Comparison of ENCODE assay signal across 16 mouse cellular contexts in the genomic region with DNA sequence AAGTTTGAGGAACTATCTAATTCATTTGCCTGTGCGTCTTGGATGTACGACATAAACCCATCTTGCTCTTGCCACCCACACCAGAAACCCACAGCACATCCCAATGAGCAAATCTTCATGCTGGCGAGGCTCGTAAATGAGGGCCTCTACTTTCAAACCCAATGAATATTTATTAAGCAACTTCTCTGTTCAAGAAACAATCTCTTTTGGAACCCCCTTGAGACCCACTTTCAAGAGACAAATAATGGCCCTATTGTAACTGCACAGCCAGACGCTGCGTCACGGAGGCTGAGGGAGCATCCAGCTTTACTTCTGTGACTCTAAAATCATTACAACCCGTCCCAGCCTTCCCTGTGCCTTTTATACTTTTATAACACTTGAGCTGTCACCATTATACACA. TPM values are rescaled to one million over a fixed set of nuclear protein-coding genes. Genes with fewer than 3 reads are reported as not detected.
DNase-seq lines count a peak whose midpoint lies in the region; ATAC-seq and TF ChIP-seq lines count a peak whose summit lies in the region.
"Had no signal": no experiment of that assay in that cellular context is flagged by ENCODE, and none has a peak within 500 bp of the region (broad histone marks: within the 10 kb centered on the region; RNA-seq: fewer than 3 reads in every experiment).

No protein-coding gene starts in this region.

- H3K9me3 ChIP-seq in forebrain, embryonic 15.5 days: no peaks in the 10 kb centered on the region
- H3K9me3 ChIP-seq: heart, embryonic 13.5 days; hindbrain, embryonic 15.5 days; limb, embryonic 13.5 days; liver, embryonic 15.5 days had no signal

- H3K27me3 ChIP-seq in forebrain, embryonic 15.5 days: no peaks in the 10 kb centered on the region
- H3K27me3 ChIP-seq: heart, embryonic 13.5 days; hindbrain, embryonic 15.5 days; limb, embryonic 13.5 days had no signal

- no peak for ATAC-seq in forebrain, embryonic 15.5 days (replicated peaks)
- ATAC-seq in activated CD4-positive, CD25-positive, alpha-beta regulatory T cell, adult 4 months: no peak

- no peaks in the 10 kb centered on the region for H3K36me3 ChIP-seq in forebrain, embryonic 15.5 days
- H3K36me3 ChIP-seq: heart, embryonic 13.5 days; hindbrain, embryonic 15.5 days; limb, embryonic 13.5 days; liver, embryonic 15.5 days had no signal

- DNase-seq in layer of hippocampus, adult 2 months (ENCODE audit: low spot score in 2 of 2): peak in 1 of 2 experiments; percentile 8
- no peak for DNase-seq in layer of hippocampus, postnatal 36 days
- peak; percentile 54 for DNase-seq in embryo, embryonic 10 days (ENCODE audit: low spot score)
- DNase-seq in mesoderm, embryonic 11.5 days (ENCODE audit: low read depth, low spot score): peak; percentile 73
- DNase-seq in lung, adult 18-20 months: no peak
- DNase-seq in kidney, postnatal 25 days: no peak
- DNase-seq: kidney, adult 18-20 months; right cerebral cortex, postnatal 14 days had no signal

- H3K4me2 ChIP-seq in forebrain, embryonic 15.5 days (replicated peaks): no peak overlapping the region
- H3K4me2 ChIP-seq: heart, embryonic 13.5 days; hindbrain, embryonic 15.5 days; limb, embryonic 13.5 days; liver, embryonic 15.5 days had no signal

- H3K4me1 ChIP-seq in forebrain, embryonic 15.5 days: peaks cover 18% of the 10 kb centered on the region
- H3K4me1 ChIP-seq: heart, embryonic 13.5 days; hindbrain, embryonic 15.5 days; limb, embryonic 13.5 days; liver, embryonic 15.5 days had no signal

- 1% methylated on average over 8 of the region's 8 CpGs for WGBS in forebrain, embryonic 15.5 days

- H3K9ac ChIP-seq in forebrain, embryonic 15.5 days (replicated peaks): no peak overlapping the region
- H3K9ac ChIP-seq: heart, embryonic 13.5 days; hindbrain, embryonic 15.5 days; limb, embryonic 13.5 days; liver, embryonic 15.5 days had no signal

- no peak for TF ChIP-seq CTCF in layer of hippocampus, adult 2 months (conservative IDR thresholded peaks at IDR 0.05)

- peak overlapping the region; percentile 51; the same call in 1 of the 2 replicates for H3K27ac ChIP-seq in layer of hippocampus, adult 2 months
- 0 out of 2 replicates have a peak overlapping the region, but pooled peaks have one; percentile 15 for H3K27ac ChIP-seq in forebrain, embryonic 15.5 days (replicated peaks)
- H3K27ac ChIP-seq: heart, embryonic 13.5 days; hindbrain, embryonic 15.5 days; limb, embryonic 13.5 days; liver, embryonic 15.5 days had no signal

- H3K4me3 ChIP-seq in layer of hippocampus, adult 2 months: no peak overlapping the region
- H3K4me3 ChIP-seq in forebrain, embryonic 15.5 days: no peak overlapping the region
- H3K4me3 ChIP-seq: heart, embryonic 13.5 days; hindbrain, embryonic 15.5 days; limb, embryonic 13.5 days; liver, embryonic 15.5 days had no signal

RNA-seq across cellular contexts. Expression of gene Hsd17b6, which starts 21.8 kb away (rescaled TPM):
- total RNA-seq in layer of hippocampus, adult 2 months (2021): not detected
- not detected for total RNA-seq in layer of hippocampus, postnatal 36 days (2021)
- not detected in 2 replicates for polyA plus RNA-seq in forebrain, embryonic 15.5 days (2015; fragmentation: Nextera tagmentation; extraction: Ambion mirVana)
- polyA plus RNA-seq in activated CD4-positive, CD25-positive, alpha-beta regulatory T cell, adult 4 months (2017; shearing (Covaris generic)): not detected
- total RNA-seq: left cerebral cortex, adult 8-10 months had no signal
- polyA plus RNA-seq: cortical plate, adult 2 months; heart, embryonic 13.5 days; hindbrain, embryonic 15.5 days; limb, embryonic 13.5 days had no signal

RNA-seq across cellular contexts. Expression of gene Prim1, which starts 29.4 kb away (rescaled TPM):
- total RNA-seq in layer of hippocampus, adult 2 months (2021): 1 to 10 TPM; 7.7 to 8.0 TPM
- 1 to 10 TPM; 5.8 to 7.3 TPM for total RNA-seq in layer of hippocampus, postnatal 36 days (2021)
- 61.6 and 62.3 TPM in 2 replicates for polyA plus RNA-seq in forebrain, embryonic 15.5 days (2015; fragmentation: Nextera tagmentation; extraction: Ambion mirVana)
- polyA plus RNA-seq in activated CD4-positive, CD25-positive, alpha-beta regulatory T cell, adult 4 months (2017; shearing (Covaris generic)): 10 to 100 TPM; 26.5 to 37.8 TPM

RNA-seq across cellular contexts. Expression of gene Naca, which starts 49.8 kb away (rescaled TPM):
- total RNA-seq in layer of hippocampus, adult 2 months (2021): 100 to 1,000 TPM; 333 to 336 TPM
- 100 to 1,000 TPM; 338 to 342 TPM for total RNA-seq in layer of hippocampus, postnatal 36 days (2021)
- 599 and 612 TPM in 2 replicates for polyA plus RNA-seq in forebrain, embryonic 15.5 days (2015; fragmentation: Nextera tagmentation; extraction: Ambion mirVana)
- 1,000 to 10,000 TPM; 1,124 to 1,330 TPM for polyA plus RNA-seq in activated CD4-positive, CD25-positive, alpha-beta regulatory T cell, adult 4 months (2017; shearing (Covaris generic))

Comparison
In these comparisons a context has a peak if more than half of its experiments do, and no peak if none do; other contexts are left out.
1. DNase-seq: peak in embryo, embryonic 10 days (single experiment) and mesoderm, embryonic 11.5 days (single experiment); none in layer of hippocampus, postnatal 36 days (0 of 2), lung, adult 18-20 months (0 of 2) and kidney, postnatal 25 days (0 of 2).